Mouse (Mus musculus) myocyte (in vitro differentiated cells): ENCODE measurements around the gene Dysf.

Experiments used
- CEBPB ChIP-seq: IDR thresholded peaks from 2 replicates; pipeline ENCODE4 v1.6.1; 2011; ENCODE audit warnings: mild to moderate bottlenecking, moderate library complexity; ENCODE audit not compliant: poor library complexity, insufficient read depth, severe bottlenecking
- E2F4 ChIP-seq: IDR thresholded peaks from one replicate; pipeline ENCODE4 v1.6.1; 2011; ENCODE audit warnings: mild to moderate bottlenecking, control low read depth, moderate library complexity; ENCODE audit not compliant: insufficient read depth
- MYOG ChIP-seq, 3 experiments: IDR thresholded peaks; one replicate each; pipeline ENCODE4 v1.6.1; 2011; ENCODE audit warnings: control low read depth in 2 of 3, low read depth in 2 of 3, mild to moderate bottlenecking in 2 of 3; ENCODE audit not compliant: insufficient read length in 2 of 3, control insufficient read depth in 1 of 3, insufficient read depth in 1 of 3
- POLR2A ChIP-seq: IDR thresholded peaks from one replicate; pipeline ENCODE4 v1.6.1; 2011; ENCODE audit warnings: low read depth, mild to moderate bottlenecking, control low read depth, moderate library complexity; ENCODE audit not compliant: insufficient read length
- POLR2AphosphoS2 ChIP-seq: IDR thresholded peaks from one replicate; pipeline ENCODE4 v1.6.1; 2011; ENCODE audit warnings: low read depth, control low read depth; ENCODE audit not compliant: insufficient read length
- TCF12 ChIP-seq: IDR thresholded peaks from one replicate; pipeline ENCODE4 v1.6.1; 2011; ENCODE audit warnings: mild to moderate bottlenecking, control low read depth; ENCODE audit not compliant: poor library complexity, insufficient read depth, severe bottlenecking
- USF1 ChIP-seq: IDR thresholded peaks from one replicate; pipeline ENCODE4 v1.6.1; 2011; ENCODE audit warnings: low read depth, mild to moderate bottlenecking, control low read depth, moderate library complexity

DNA sequence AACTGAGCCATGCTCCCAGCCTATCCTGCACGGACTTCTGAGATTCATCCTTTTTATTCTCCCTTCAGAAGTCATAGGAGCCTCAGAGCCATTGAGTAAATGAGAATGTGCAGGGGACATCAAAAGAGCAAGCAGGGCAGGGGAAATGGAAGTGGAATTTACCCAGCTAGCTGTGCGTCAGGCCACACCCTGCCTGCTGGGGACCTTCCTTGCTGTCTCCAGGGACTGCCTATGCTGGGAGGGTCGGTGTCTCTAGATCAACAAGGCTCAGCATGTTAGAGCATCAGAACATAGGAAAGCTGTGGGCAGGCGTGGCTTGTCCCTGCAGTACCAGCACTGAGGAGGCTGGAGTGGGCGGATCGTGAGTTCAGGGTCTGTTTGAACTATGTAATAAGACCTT lies 42.6 kb downstream of the Dysf start:
- TF ChIP-seq POLR2AphosphoS2 (no peak), TCF12 (no peak), POLR2A (no peak), USF1 (no peak), E2F4 (no peak), MYOG (IDR thresholded peaks at IDR 0.05; ENCODE audit: control insufficient read depth in 1 of 3, insufficient read depth in 1 of 3, insufficient read length in 2 of 3, low read depth in 2 of 3) (no peak), CEBPB (no peak)
